Mouse (Mus musculus) forelimb bud, embryonic 11.5 days (tissue): ENCODE data around the gene Flot1.

Source experiments
- DNase-seq: peaks from one replicate; pipeline ENCODE4 v3.0.0-alpha.2; 2012; ENCODE audit warnings: low read depth, low spot score

Gene Flot1

DNA sequence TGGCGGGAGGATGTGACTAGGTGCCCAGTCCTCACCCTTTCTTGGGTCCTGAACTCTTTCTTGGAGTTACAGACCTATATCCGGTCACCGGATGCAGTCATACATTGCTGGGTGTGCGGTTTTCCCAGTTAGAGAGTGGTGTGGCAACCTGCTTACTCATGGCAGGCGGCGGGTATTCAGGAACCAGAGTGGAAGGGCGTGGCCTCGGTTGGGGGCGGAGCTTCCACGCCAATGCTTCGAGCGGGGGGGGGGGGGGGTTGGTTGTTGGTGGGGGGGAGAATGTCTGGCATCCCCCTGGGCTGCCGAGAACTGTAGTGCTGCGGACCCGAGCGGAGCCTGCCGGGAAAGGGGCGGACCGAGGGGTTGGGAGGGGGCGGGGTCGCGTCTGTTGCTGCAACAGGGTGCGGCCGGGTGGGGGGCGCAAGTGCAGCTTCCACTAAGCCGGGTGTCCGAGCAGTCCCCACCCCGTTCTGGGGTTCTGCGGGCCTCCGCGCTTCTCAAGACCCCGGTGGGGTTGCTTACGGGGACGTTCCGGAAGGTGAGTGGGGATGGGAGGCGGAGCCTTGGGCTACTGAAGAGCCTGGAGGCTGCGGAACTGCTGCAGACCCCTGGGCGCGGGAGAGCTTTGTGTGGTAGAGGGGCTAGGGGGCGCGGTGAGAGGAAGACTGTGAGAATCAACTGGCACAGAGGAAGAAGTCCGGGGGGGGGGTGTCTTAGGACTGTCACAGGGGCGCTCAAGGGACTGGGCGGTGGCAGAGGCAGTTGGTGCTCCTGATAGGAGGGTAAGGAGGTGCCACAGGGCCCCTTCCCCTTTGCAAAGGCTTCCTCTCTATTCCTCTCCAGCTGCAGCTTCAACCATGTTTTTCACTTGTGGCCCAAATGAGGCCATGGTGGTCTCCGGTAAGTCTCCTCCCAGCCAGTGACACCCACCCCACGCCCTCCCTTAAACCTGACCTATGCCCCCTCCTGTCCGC lies at the start of gene Flot1:
Flot1 (plus strand) TSS at position 267 of the 974 bp plus-strand sequence.
- DNase-seq, result peak; percentile 81

DNA sequence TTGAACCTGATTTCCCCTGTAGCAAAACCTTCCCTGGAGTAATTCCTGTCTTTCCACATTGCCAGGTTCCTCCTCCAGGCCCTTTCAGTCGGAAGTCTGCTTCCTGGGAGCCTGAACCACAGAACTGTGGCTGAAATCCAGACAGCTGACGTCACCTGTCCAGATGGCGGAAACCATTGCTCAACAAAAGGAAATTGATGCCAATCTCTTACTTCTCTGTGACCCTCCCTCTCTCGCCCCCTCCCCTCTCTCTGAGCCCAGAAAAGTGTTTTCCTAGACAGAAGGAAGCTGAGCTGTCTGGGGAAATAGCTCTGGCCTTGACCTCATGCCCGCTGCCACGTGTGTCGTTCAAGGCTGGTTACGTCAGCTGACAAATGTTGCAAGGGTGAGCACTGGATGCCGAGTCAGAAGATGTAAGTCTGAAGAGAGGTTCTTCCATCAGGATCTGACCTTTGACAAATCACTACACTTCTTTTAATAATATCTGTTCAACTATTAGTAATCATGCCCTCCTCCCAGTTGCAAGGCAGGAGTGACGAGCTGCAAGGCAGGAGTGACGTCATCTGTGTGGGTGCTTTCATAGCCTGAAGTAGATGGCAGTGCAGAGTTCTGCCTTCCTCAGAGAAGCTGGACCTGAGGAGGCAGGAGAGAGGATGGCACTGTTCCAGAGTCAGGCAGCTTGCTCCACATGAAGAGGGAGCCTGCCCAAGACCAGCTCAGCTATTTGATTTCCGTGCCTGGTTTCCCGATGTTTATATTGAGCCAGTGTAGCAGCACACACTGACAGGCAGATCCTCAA lies 46.0 kb upstream of the Flot1 start:
- peak; percentile 35 for DNase-seq

DNA sequence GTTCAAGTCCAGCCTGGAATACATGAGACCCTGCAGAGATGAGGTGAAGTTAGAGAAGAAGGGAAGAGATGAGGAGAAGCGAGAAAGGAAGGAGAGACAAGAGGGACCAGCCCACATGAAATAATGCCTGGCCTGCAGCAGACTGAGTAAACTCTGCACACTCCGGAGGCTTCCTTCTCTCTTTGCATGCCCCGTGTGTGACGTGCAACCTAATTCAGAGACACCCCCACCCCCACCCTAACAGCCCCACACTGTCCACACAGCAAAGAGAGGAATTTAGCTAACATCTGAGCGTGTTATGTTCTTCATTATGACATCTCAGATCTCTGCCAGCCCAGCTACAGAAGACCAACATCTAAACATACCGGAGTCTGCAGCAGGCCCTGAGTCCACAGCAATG lies 44.1 kb upstream of the Flot1 start:
- no peak for DNase-seq

DNA sequence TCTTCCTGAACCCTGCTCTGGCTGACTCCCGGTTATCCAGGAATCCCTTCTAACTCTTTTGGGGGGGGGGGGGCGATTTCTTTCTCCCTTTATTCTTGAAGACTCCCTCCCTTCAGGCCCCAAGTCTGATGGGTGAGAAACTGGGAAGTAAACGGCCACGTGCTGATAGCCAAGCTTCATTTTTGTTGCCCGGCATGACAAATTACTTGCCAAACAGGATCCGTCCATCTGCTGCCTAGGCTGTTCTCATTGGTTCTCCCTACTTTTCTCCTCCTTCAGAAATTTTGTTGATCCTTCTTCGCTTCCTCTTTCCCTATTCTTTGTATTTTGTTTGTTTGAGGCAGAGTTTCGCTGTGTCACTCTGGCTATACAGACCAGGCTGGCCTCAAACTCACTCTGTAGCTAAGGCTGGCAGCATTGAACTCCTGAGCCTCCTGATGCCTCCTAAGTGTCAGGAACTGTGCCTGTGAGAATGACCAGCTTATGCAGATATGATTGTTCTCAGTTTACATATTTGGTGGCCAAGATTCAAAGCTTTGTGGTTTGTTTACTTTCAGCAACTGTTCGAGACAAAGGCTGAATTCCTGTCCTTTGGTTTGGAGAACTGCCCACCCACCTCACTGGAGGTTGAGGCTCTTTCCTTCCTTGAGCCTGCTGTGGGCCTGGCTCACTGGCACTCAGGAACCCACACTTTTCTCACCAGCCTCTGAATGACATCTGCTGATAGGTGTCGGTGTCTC lies 43.4 kb upstream of the Flot1 start:
- no peak for DNase-seq

DNA sequence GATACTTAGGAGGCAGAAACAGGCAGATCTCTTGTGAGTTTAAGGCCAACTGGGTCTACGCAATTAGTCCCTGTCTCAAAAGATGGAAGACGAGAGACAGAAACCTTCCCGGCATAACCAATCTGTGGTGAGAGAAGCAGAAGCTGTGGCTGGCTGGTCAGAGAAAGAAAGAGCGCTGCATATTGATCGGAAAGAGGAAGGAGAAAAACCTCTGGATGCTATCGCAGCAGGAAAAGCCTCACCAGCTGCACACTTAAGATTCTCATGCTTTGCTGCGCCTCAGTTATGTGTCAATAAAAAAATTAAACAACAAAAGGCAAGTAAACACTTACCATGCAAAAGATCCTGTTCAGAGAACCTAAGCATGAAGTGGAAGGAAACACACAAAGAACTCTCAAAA lies 42.7 kb upstream of the Flot1 start:
- DNase-seq, result no peak

DNA sequence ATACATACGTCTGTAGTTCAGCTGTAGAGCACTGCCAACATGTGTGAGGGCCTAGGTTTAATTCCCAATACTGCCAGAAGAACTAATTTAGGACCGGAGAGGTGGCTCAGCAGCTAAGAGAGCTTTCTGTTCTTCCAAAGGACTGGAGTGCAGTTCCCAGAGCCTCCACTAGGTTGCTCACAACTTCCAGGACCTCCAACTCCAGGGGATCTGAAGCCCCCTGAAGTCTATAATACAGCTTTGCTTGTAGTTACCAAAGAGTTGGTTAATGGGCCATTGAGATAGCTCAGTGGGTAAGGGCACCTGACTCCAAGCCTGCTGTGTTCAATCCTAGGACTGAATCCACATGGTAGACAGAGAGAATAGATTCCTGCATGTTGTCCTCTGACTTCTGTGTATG lies 40.6 kb upstream of the Flot1 start:
- DNase-seq, result peak; percentile 12

DNA sequence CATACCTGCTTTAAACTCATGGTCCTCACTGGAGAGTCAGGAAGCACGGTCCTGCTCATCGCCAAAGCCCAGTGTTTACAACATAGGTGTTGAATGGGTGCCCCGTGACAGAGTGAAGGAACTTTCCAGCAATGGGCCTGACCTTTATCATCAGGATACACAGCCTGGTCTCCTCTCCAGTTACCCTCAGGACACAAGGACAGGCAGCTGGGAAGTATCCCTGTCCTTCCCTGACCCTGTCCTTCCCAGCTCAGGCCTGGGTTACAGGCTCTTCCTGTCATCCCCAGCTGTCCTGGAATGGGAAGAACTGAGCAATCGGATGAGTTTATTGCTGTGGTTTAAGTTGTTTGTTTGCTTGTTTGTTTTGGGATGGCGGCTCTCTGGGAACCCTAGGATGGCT lies 40.1 kb upstream of the Flot1 start:
- DNase-seq, result no peak

DNA sequence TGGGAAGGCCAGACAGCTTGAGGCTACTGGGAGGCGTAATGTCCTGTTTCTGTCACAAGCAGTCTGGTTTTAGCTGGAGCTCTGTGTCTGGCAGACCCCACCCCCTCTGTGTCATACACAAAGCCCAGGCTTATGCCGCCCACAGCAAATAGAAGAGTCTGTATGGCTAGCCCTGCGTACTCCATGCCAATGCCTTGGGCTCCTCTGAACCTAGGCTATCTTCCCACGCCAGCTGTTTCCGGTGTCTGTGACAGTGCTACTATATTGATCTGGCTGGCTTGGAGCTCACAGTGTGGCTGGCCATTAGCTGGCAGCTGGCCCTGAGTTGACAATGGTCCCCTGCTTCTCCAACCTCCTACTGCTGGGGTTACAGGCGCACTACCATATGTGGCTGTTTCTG lies 39.1 kb upstream of the Flot1 start:
- no peak for DNase-seq

DNA sequence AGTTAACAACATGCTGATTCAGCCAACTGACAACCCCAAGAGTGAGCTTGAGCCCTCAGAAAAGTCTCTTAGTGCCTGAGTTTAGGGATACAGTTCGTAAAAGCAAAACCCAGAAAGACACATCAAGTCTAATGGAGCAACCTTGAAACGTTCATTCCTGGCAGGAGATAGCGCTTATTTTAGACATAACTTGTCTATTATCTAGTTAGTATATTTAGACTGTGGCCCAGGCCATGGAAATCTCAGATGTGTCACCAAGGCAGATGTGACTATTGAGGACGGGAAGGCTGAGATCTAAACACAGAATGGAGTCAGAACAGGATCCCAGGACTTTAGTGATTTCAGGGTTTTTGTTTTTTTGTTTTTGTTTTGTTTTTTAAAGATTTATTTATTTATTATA lies 37.9 kb upstream of the Flot1 start:
- no peak for DNase-seq

DNA sequence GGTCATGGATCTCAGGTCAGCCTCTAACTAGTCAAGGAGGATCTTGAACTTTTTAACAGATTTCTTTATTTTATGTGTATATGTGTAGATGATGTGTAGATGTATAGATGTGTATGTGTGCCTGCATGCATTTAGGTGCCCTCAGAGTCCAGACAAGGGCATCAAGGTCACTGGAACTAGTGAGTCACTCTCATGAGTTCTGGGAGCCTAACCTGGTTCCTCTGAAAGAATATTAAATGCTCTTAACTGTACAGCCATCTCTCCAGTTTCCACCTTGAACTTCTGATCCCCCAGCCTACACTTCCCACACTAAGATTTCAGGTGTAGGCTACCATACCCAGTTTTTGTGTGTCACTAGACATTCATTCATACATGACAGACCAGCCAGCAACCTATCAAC lies 35.5 kb upstream of the Flot1 start:
- no peak for DNase-seq

DNA sequence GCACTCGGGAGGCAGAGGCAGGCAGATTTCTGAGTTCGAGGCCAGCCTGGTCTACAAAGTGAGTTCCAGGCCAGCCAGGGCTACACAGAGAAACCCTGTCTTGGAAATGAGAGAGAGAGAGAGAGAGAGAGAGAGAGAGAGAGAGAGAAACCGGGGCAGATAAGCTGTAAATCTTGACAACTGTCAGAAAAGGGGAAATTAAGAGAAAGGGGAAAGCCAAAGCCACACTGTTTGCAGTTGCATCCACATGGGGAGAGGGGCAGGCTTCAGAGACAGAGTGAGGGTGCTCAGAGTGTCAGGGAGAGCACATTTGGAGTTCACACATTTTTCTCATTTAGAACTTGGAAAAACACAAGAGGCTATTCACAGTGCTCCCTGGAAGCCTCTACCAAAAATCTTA lies 35.0 kb upstream of the Flot1 start:
- DNase-seq, result no peak

DNA sequence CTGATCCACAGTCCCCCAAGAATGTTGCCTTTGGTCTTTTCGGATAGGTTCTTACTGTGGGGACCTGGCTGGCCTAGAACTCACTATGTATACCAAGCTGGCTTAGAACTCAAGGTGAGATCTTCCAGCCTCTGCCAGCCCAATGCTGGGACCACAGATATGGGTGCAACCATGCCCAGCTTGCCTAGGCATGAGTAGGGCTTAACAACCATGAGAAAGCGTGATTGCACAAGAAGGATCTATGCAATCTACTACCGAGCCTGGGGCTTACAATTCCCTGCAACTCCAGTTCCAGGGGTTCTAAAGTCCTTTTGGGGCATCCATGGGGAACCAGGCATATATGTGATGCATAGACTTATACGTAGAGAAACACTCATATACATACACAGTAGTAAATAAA lies 32.1 kb upstream of the Flot1 start:
- DNase-seq, result no peak

DNA sequence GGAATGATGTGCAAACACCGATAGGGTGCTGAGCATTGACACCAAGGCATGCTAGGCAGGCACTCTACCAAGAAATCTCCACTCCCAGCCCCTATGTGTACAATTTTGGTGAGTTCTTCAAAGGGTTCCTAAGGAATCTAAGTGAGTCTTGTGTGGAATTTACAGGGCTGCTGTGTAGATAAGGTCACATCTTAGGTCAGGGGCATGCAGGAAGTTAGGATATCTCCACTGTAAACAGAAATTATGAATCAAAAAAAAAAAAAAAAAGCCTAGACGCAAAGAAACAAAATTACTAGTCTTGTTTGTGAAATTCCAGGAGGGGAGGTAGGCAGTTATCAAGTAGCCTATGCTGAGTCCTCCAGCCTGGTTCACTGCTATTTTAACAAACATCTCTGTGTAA lies 30.2 kb upstream of the Flot1 start:
- no peak for DNase-seq

DNA sequence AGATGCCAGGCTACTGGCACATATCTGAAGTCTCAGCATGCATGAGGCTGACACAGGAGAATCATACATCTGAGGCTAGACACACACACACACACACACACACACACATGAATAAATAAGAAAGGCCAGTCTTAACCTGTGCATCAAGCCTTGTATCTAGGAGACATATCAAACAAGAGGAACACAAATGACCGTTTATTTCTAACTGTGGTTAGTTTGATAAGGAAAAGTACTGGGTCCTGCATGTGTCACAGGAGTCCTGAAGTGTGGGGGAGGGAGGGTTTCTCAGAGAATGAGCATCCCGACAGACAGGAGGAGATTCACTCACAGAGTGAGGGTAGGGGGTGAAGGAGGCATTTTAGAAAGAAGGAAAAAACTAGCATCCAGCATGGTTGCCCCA lies 27.9 kb upstream of the Flot1 start:
- DNase-seq, result no peak

DNA sequence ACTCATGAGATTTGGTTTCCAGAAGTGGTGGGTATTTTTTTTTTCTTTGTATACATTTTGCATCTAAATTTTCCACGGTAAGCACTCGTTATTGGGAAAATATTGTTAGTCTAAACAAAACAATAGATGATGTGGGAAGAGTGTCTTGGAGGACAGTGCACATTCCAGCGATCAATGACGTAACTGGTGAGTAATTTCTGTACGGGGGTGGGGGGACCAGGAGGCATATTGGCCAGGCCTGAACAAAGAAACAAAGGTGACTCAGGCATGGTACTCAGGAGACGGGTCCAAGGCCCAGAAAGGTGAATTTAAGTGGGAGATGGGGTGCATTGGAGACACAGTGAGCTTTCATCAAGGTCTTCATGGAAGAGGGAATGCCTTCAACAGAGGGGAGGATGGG lies 27.4 kb upstream of the Flot1 start:
- no peak for DNase-seq

DNA sequence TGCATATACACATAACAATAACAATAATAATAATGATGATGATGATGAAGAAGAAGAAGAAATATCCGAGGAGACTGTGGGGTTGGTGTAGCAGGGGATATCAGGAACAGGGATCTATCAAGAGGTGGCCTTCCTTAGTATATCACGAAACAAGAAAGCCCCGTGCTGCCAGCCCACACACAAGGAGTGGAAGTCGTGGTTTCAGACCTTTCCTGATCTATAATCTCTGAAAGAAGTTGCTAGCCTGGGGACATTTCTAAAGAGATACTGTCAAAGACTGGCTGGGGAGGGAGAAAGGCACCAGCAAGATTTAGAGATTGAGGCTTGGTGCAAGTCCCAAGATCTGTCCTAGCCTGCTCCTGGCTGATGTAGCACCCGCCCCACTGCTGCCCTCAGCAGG lies 26.2 kb upstream of the Flot1 start:
- DNase-seq, result no peak

DNA sequence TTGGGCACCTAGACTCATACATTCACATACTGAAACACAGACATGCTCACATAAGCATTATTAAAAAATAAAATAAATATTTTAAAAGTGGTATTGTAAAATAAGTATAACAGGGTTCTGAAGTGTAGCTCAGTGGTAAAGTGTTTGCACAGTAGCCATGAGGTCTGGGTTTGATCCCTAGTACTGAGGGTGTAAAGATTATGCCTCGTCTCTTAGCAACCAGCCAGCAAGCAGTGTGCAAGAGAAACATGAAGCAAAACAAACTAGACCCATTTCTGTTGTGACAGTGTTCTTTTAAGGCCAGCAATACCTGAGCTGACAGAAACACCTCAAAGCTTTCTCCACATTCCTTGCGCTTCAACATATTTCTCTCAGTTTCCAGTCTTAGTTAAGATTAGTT lies 22.1 kb upstream of the Flot1 start:
- no peak for DNase-seq

DNA sequence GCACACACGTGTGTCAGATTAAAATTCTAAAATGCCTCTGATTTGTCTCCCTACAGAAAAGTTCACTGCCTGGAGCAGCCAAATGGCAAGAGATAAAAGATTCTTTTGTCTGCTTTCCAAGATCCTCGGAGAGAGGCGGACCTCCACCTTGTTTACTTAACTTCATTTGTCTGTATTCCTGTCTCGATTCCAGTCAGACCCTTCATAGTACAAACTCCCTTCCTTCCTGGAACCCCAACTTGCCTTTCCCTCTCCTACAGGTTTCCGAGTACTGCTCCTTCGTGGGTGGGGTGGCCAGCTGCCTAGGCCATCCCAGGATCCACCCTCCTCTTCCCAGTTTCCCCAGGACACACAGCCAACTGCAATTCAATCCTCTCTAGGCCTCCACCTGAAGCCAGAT lies 20.0 kb upstream of the Flot1 start:
- DNase-seq, result no peak

DNA sequence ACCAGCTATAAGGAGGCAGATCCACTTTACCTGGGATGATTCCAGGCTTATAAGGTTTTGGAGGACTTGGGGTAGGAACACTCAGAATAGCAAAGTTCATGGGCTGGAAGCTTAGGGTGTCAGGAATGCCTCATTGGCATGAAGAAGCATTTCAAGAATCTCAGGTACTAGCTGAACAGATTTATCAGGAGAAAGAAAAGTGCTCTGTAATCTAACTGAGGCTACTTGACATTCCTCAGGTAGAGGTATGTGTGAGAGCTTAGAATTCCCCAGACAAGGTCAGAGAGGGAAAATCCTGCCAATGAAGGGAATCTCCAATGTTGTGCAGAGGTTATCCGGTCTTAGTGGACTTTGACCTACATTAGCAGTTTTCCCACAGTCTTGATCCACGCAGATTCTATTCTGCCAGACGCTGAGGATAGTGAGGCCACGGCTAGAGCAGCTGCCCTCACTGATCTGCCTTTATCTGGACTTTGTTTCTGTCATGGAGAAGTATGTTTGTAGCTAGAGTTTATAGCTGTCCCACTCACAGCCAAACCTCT lies 19.1 kb upstream of the Flot1 start:
- no peak for DNase-seq

DNA sequence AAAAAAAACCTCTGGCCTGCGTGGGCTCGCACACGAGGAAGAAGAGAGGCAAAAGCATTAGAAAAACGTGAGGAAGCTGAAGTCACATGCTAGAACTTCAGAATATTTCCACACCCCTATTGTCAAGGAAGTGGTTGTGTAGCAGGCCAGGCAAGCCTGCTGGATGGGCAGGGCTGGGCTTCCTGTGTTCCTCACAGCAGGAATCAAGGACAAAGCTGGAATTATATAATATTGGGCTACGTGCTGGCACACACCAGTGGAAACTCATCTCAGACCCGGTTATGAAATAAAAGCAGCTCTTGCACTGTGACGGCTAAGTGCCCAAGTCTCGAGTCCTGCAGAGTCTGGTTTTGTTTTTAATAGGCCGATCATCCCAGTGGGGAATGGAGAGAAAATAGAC lies 15.0 kb upstream of the Flot1 start:
- no peak for DNase-seq

DNA sequence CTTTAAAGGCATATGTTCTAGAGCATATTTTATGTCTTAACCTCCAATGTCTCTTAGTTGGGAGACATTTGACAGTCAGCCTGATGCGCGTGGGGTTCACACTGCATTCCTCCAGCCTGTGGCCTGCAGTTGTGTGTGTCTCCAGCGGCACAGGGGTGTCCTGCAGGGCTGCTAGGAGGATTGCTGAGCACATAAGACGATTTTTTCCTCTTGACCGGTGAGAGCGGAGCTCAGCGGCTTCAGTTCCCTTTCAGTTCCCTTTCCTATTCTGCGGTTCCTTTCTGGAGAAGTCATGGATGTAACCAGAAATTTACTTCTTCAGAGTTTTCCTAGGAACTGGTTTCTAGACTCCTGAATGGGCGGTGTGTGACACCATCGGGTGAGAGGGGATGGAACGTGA lies 13.6 kb upstream of the Flot1 start:
- no peak for DNase-seq
